Mouse (Mus musculus): ENCODE results near the gene Nsl1. TPM values are rescaled to one million over a fixed set of nuclear protein-coding genes. Genes with fewer than 3 reads are reported as not detected.

The Nsl1 gene
- polyA plus RNA-seq, 1 experiment from 2014 or later = 2.4 TPM

GRCm38 (mm10) chr1:191084951-191085559, 22.2 kb downstream of the Nsl1 start:
- H3K4me1 ChIP-seq (ENCODE audit: control insufficient read depth, insufficient read depth, low read length) = no peaks in the 10 kb centered on the region
- H3K27ac ChIP-seq (ENCODE audit: low read length) = no peak overlapping the region
- 70% methylated on average over 5 of the region's 5 CpGs for WGBS
- H3K36me3 ChIP-seq (ENCODE audit: control insufficient read depth, insufficient read depth, low read length) = no peaks in the 10 kb centered on the region
- no peaks in the 10 kb centered on the region for H3K27me3 ChIP-seq (ENCODE audit: control insufficient read depth, insufficient read depth, low read depth, low read length)
- H3K9me3 ChIP-seq (replicated peaks; ENCODE audit: control insufficient read depth, low read length, poor library complexity, severe bottlenecking) = no peaks in the 10 kb centered on the region
- H3K4me3 ChIP-seq (ENCODE audit: low read depth, low read length) = no peak overlapping the region
- H3K4me2 ChIP-seq (ENCODE audit: low read length) = no peak overlapping the region
- no peak overlapping the region for H3K9ac ChIP-seq (ENCODE audit: low read depth, low read length)
- no peak for ATAC-seq

GRCm38 (mm10) chr1:191085597-191085996, 22.8 kb downstream of the Nsl1 start:
- H3K36me3 ChIP-seq (ENCODE audit: control insufficient read depth, insufficient read depth, low read length) = no peaks in the 10 kb centered on the region
- ATAC-seq = no peak
- no peak overlapping the region for H3K4me3 ChIP-seq (ENCODE audit: low read depth, low read length)
- no peaks in the 10 kb centered on the region for H3K27me3 ChIP-seq (ENCODE audit: control insufficient read depth, insufficient read depth, low read depth, low read length)
- H3K4me2 ChIP-seq (ENCODE audit: low read length) = no peak overlapping the region
- no peaks in the 10 kb centered on the region for H3K4me1 ChIP-seq (ENCODE audit: control insufficient read depth, insufficient read depth, low read length)
- H3K27ac ChIP-seq (ENCODE audit: low read length) = no peak overlapping the region
- H3K9me3 ChIP-seq (replicated peaks; ENCODE audit: control insufficient read depth, low read length, poor library complexity, severe bottlenecking) = no peaks in the 10 kb centered on the region
- H3K9ac ChIP-seq (ENCODE audit: low read depth, low read length) = no peak overlapping the region
- WGBS = 82% methylated on average over 12 of the region's 12 CpGs

- Histone ChIP-seq H3K27me3 (ENCODE audit: control insufficient read depth, insufficient read depth, low read depth, low read length) (no peaks in the 10 kb centered on the region), H3K9me3 (replicated peaks; ENCODE audit: control insufficient read depth, low read length, poor library complexity, severe bottlenecking) (no peaks in the 10 kb centered on the region), H3K9ac (ENCODE audit: low read depth, low read length) (no peak overlapping the region), H3K27ac (ENCODE audit: low read length) (no peak overlapping the region), H3K4me3 (ENCODE audit: low read depth, low read length) (no peak overlapping the region), H3K4me2 (ENCODE audit: low read length) (no peak overlapping the region), H3K4me1 (ENCODE audit: control insufficient read depth, insufficient read depth, low read length) (no peaks in the 10 kb centered on the region), H3K36me3 (ENCODE audit: control insufficient read depth, insufficient read depth, low read length) (no peaks in the 10 kb centered on the region)
- no peak for ATAC-seq
- 85% methylated on average over 7 of the region's 7 CpGs for WGBS
Measured at GRCm38 (mm10) chr1:191086304-191086878, 23.6 kb downstream of the Nsl1 start.

- Histone ChIP-seq H3K36me3 (ENCODE audit: control insufficient read depth, insufficient read depth, low read length) (no peaks in the 10 kb centered on the region), H3K4me2 (ENCODE audit: low read length) (no peak overlapping the region), H3K27me3 (ENCODE audit: control insufficient read depth, insufficient read depth, low read depth, low read length) (no peaks in the 10 kb centered on the region), H3K4me1 (ENCODE audit: control insufficient read depth, insufficient read depth, low read length) (no peaks in the 10 kb centered on the region), H3K27ac (ENCODE audit: low read length) (no peak overlapping the region), H3K9me3 (replicated peaks; ENCODE audit: control insufficient read depth, low read length, poor library complexity, severe bottlenecking) (no peaks in the 10 kb centered on the region), H3K4me3 (ENCODE audit: low read depth, low read length) (no peak overlapping the region), H3K9ac (ENCODE audit: low read depth, low read length) (no peak overlapping the region)
- ATAC-seq = no peak
- WGBS = 76% methylated on average over 8 of the region's 8 CpGs
Measured at GRCm38 (mm10) chr1:191086960-191087359, 24.1 kb downstream of the Nsl1 start.

GRCm38 (mm10) chr1:191087955-191088354, 25.1 kb downstream of the Nsl1 start:
- Histone ChIP-seq H3K9me3 (replicated peaks; ENCODE audit: control insufficient read depth, low read length, poor library complexity, severe bottlenecking) (no peaks in the 10 kb centered on the region), H3K9ac (ENCODE audit: low read depth, low read length) (no peak overlapping the region), H3K4me1 (ENCODE audit: control insufficient read depth, insufficient read depth, low read length) (no peaks in the 10 kb centered on the region), H3K4me3 (ENCODE audit: low read depth, low read length) (no peak overlapping the region), H3K4me2 (ENCODE audit: low read length) (no peak overlapping the region), H3K27me3 (ENCODE audit: control insufficient read depth, insufficient read depth, low read depth, low read length) (no peaks in the 10 kb centered on the region), H3K36me3 (ENCODE audit: control insufficient read depth, insufficient read depth, low read length) (no peaks in the 10 kb centered on the region), H3K27ac (ENCODE audit: low read length) (no peak overlapping the region)
- no peak for ATAC-seq
- 90% methylated on average over 5 of the region's 5 CpGs for WGBS

GRCm38 (mm10) chr1:191089355-191089754, 26.5 kb downstream of the Nsl1 start:
- Histone ChIP-seq H3K27me3 (ENCODE audit: control insufficient read depth, insufficient read depth, low read depth, low read length) (no peaks in the 10 kb centered on the region), H3K9me3 (replicated peaks; ENCODE audit: control insufficient read depth, low read length, poor library complexity, severe bottlenecking) (no peaks in the 10 kb centered on the region), H3K36me3 (ENCODE audit: control insufficient read depth, insufficient read depth, low read length) (no peaks in the 10 kb centered on the region), H3K4me1 (ENCODE audit: control insufficient read depth, insufficient read depth, low read length) (no peaks in the 10 kb centered on the region), H3K27ac (ENCODE audit: low read length) (no peak overlapping the region), H3K4me3 (ENCODE audit: low read depth, low read length) (no peak overlapping the region), H3K9ac (ENCODE audit: low read depth, low read length) (no peak overlapping the region), H3K4me2 (ENCODE audit: low read length) (no peak overlapping the region)
- WGBS = 71% methylated on average over 6 of the region's 6 CpGs
- no peak for ATAC-seq

- no peak overlapping the region for H3K4me3 ChIP-seq (ENCODE audit: low read depth, low read length)
- no peak overlapping the region for H3K9ac ChIP-seq (ENCODE audit: low read depth, low read length)
- no peaks in the 10 kb centered on the region for H3K4me1 ChIP-seq (ENCODE audit: control insufficient read depth, insufficient read depth, low read length)
- H3K27ac ChIP-seq (ENCODE audit: low read length) = no peak overlapping the region
- 86% methylated on average over 8 of the region's 8 CpGs for WGBS
- no peaks in the 10 kb centered on the region for H3K36me3 ChIP-seq (ENCODE audit: control insufficient read depth, insufficient read depth, low read length)
- H3K27me3 ChIP-seq (ENCODE audit: control insufficient read depth, insufficient read depth, low read depth, low read length) = peaks cover 3% of the 10 kb centered on the region
- no peaks in the 10 kb centered on the region for H3K9me3 ChIP-seq (replicated peaks; ENCODE audit: control insufficient read depth, low read length, poor library complexity, severe bottlenecking)
- ATAC-seq = no peak
- no peak overlapping the region for H3K4me2 ChIP-seq (ENCODE audit: low read length)
Measured at GRCm38 (mm10) chr1:191092050-191092449, 29.2 kb downstream of the Nsl1 start.

- Histone ChIP-seq H3K4me3 (ENCODE audit: low read depth, low read length) (no peak overlapping the region), H3K36me3 (ENCODE audit: control insufficient read depth, insufficient read depth, low read length) (no peaks in the 10 kb centered on the region), H3K4me2 (ENCODE audit: low read length) (no peak overlapping the region), H3K9ac (ENCODE audit: low read depth, low read length) (no peak overlapping the region), H3K9me3 (replicated peaks; ENCODE audit: control insufficient read depth, low read length, poor library complexity, severe bottlenecking) (no peaks in the 10 kb centered on the region), H3K27ac (ENCODE audit: low read length) (no peak overlapping the region), H3K4me1 (ENCODE audit: control insufficient read depth, insufficient read depth, low read length) (peaks cover 3% of the 10 kb centered on the region; the same call in 1 of the 2 replicates), H3K27me3 (ENCODE audit: control insufficient read depth, insufficient read depth, low read depth, low read length) (peaks cover 6% of the 10 kb centered on the region)
- 82% methylated on average over 5 of the region's 5 CpGs for WGBS
- ATAC-seq = no peak
Measured at GRCm38 (mm10) chr1:191093578-191093977, 30.8 kb downstream of the Nsl1 start.

- WGBS = 80% methylated on average over 9 of the region's 9 CpGs
- Histone ChIP-seq H3K4me1 (ENCODE audit: control insufficient read depth, insufficient read depth, low read length) (peaks cover 4% of the 10 kb centered on the region; the same call in 1 of the 2 replicates), H3K4me2 (ENCODE audit: low read length) (no peak overlapping the region)
Measured at GRCm38 (mm10) chr1:191095019-191095418, 32.2 kb downstream of the Nsl1 start.

More at GRCm38 (mm10) chr1:191095019-191095418, 32.2 kb downstream of the Nsl1 start:
- Histone ChIP-seq H3K27ac (ENCODE audit: low read length) (no peak overlapping the region), H3K36me3 (ENCODE audit: control insufficient read depth, insufficient read depth, low read length) (no peaks in the 10 kb centered on the region), H3K9me3 (replicated peaks; ENCODE audit: control insufficient read depth, low read length, poor library complexity, severe bottlenecking) (no peaks in the 10 kb centered on the region), H3K4me3 (ENCODE audit: low read depth, low read length) (no peak overlapping the region), H3K9ac (ENCODE audit: low read depth, low read length) (no peak overlapping the region), H3K27me3 (ENCODE audit: control insufficient read depth, insufficient read depth, low read depth, low read length) (peaks cover 15% of the 10 kb centered on the region)
- no peak for ATAC-seq
